ENCODE assay signal across 18 mouse cellular contexts in genomic region chr16:85145369-85145768, GRCm38 (mm10). TPM values are rescaled to one million over a fixed set of nuclear protein-coding genes. Genes with fewer than 3 reads are reported as not detected.
DNase-seq lines count a peak whose midpoint lies in the region; ATAC-seq lines count a peak whose summit lies in the region.
"Had no signal": no experiment of that assay in that cellular context is flagged by ENCODE, and none has a peak within 500 bp of the region (broad histone marks: within the 10 kb centered on the region; RNA-seq: fewer than 3 reads in every experiment).

No protein-coding gene starts in this region.

- WGBS in forebrain, embryonic 11.5 days, result 48% methylated on average over 11 of the region's 11 CpGs
- 57% methylated on average over 11 of the region's 11 CpGs for WGBS in forebrain, embryonic 15.5 days
- WGBS in neural tube, embryonic 11.5 days, result 86% methylated on average over 11 of the region's 11 CpGs
- WGBS in neural tube, embryonic 15.5 days, result 86% methylated on average over 11 of the region's 11 CpGs
- WGBS in midbrain, embryonic 12.5 days, result 40% methylated on average over 11 of the region's 11 CpGs

- peak; percentile 47 for DNase-seq in forebrain, embryonic 11.5 days (ENCODE audit: low spot score)
- no peak for DNase-seq in neural tube, embryonic 11.5 days (ENCODE audit: low spot score)
- no peak for DNase-seq in heart, postnatal 36 days
- DNase-seq in spleen, postnatal 10 days (ENCODE audit: low spot score in 2 of 2), result no peak
- no peak for DNase-seq in urinary bladder, adult 18-20 months (ENCODE audit: low spot score in 2 of 2)
- DNase-seq: adrenal gland, postnatal 10 days; cerebellum, postnatal 14 days; gastrocnemius, postnatal 36 days; right cerebral cortex, adult 18-20 months; thymus, postnatal 36 days had no signal

- 0 out of 2 replicates have a peak, but pooled peaks cover 3% of the 10 kb centered on the region for H3K4me1 ChIP-seq in forebrain, embryonic 11.5 days (replicated peaks; ENCODE audit: control insufficient read depth, insufficient read depth, low read length)
- peaks cover 24% of the 10 kb centered on the region for H3K4me1 ChIP-seq in forebrain, embryonic 15.5 days
- no peaks in the 10 kb centered on the region for H3K4me1 ChIP-seq in neural tube, embryonic 11.5 days (ENCODE audit: control insufficient read depth, insufficient read depth, low read length)
- H3K4me1 ChIP-seq in neural tube, embryonic 15.5 days, result peaks cover 8% of the 10 kb centered on the region
- peaks cover 13% of the 10 kb centered on the region for H3K4me1 ChIP-seq in midbrain, embryonic 12.5 days

- peak; percentile 22; the same call in 1 of the 2 replicates for ATAC-seq in forebrain, embryonic 11.5 days (replicated peaks; ENCODE audit: low FRiP score)
- no peak; the same call in 1 of the 2 replicates for ATAC-seq in forebrain, embryonic 15.5 days (replicated peaks)
- 0 out of 2 replicates have a peak, but pooled peaks have one; percentile 13 for ATAC-seq in neural tube, embryonic 11.5 days (ENCODE audit: insufficient read depth, low FRiP score, low TSS enrichment)
- no peak for ATAC-seq in neural tube, embryonic 15.5 days (ENCODE audit: low FRiP score)
- peak; percentile 65 for ATAC-seq in midbrain, embryonic 12.5 days (ENCODE audit: low FRiP score, low read depth)
- ATAC-seq: CD4-positive, CD25-positive, alpha-beta regulatory T cell, adult 4 months; Patski had no signal

- intact Hi-C loops in heart, postnatal 36 days (cut with DNase I), result no loop called here

- no peak overlapping the region for H3K9ac ChIP-seq in forebrain, embryonic 11.5 days (ENCODE audit: low read length)
- H3K9ac ChIP-seq in forebrain, embryonic 15.5 days (replicated peaks), result no peak overlapping the region
- no peak overlapping the region for H3K9ac ChIP-seq in neural tube, embryonic 11.5 days (ENCODE audit: low read length)
- H3K9ac ChIP-seq in neural tube, embryonic 15.5 days (replicated peaks), result no peak overlapping the region
- no peak overlapping the region for H3K9ac ChIP-seq in midbrain, embryonic 12.5 days (replicated peaks)
- H3K9ac ChIP-seq: limb, embryonic 15.5 days; liver, embryonic 15.5 days had no signal

- no peaks in the 10 kb centered on the region for H3K9me3 ChIP-seq in forebrain, embryonic 11.5 days (ENCODE audit: control insufficient read depth, low read length)
- H3K9me3 ChIP-seq in forebrain, embryonic 15.5 days, result no peaks in the 10 kb centered on the region
- H3K9me3 ChIP-seq in neural tube, embryonic 11.5 days (ENCODE audit: control insufficient read depth, low read length), result no peaks in the 10 kb centered on the region
- no peaks in the 10 kb centered on the region for H3K9me3 ChIP-seq in neural tube, embryonic 15.5 days (replicated peaks)
- H3K9me3 ChIP-seq in midbrain, embryonic 12.5 days, result no peaks in the 10 kb centered on the region
- H3K9me3 ChIP-seq: limb, embryonic 15.5 days; liver, embryonic 15.5 days had no signal

- H3K4me3 ChIP-seq in forebrain, embryonic 11.5 days (ENCODE audit: low read depth, low read length), result no peak overlapping the region
- no peak overlapping the region for H3K4me3 ChIP-seq in forebrain, embryonic 15.5 days
- no peak overlapping the region for H3K4me3 ChIP-seq in neural tube, embryonic 11.5 days (ENCODE audit: low read depth, low read length)
- H3K4me3 ChIP-seq in neural tube, embryonic 15.5 days (replicated peaks), result no peak overlapping the region
- no peak overlapping the region for H3K4me3 ChIP-seq in midbrain, embryonic 12.5 days
- H3K4me3 ChIP-seq: limb, embryonic 15.5 days; liver, embryonic 15.5 days had no signal

- H3K36me3 ChIP-seq in forebrain, embryonic 11.5 days (ENCODE audit: control insufficient read depth, insufficient read depth, low read length), result no peaks in the 10 kb centered on the region
- no peaks in the 10 kb centered on the region for H3K36me3 ChIP-seq in forebrain, embryonic 15.5 days
- no peaks in the 10 kb centered on the region for H3K36me3 ChIP-seq in neural tube, embryonic 11.5 days (ENCODE audit: control insufficient read depth, insufficient read depth, low read length)
- no peaks in the 10 kb centered on the region for H3K36me3 ChIP-seq in neural tube, embryonic 15.5 days
- H3K36me3 ChIP-seq in midbrain, embryonic 12.5 days, result no peaks in the 10 kb centered on the region
- H3K36me3 ChIP-seq: limb, embryonic 15.5 days; liver, embryonic 15.5 days had no signal

- no peaks in the 10 kb centered on the region for H3K27me3 ChIP-seq in forebrain, embryonic 11.5 days (ENCODE audit: control insufficient read depth, insufficient read depth, low read length)
- no peaks in the 10 kb centered on the region for H3K27me3 ChIP-seq in forebrain, embryonic 15.5 days
- no peaks in the 10 kb centered on the region for H3K27me3 ChIP-seq in neural tube, embryonic 11.5 days (ENCODE audit: control insufficient read depth, insufficient read depth, low read length)
- H3K27me3 ChIP-seq in neural tube, embryonic 15.5 days (replicated peaks), result no peaks in the 10 kb centered on the region
- no peaks in the 10 kb centered on the region for H3K27me3 ChIP-seq in midbrain, embryonic 12.5 days
- H3K27me3 ChIP-seq: limb, embryonic 15.5 days; liver, embryonic 15.5 days; Patski had no signal

- 0 out of 2 replicates have a peak overlapping the region, but pooled peaks have one; percentile 2 for H3K4me2 ChIP-seq in forebrain, embryonic 11.5 days (ENCODE audit: low read depth, low read length, severe bottlenecking)
- H3K4me2 ChIP-seq in forebrain, embryonic 15.5 days (replicated peaks), result no peak overlapping the region
- H3K4me2 ChIP-seq in neural tube, embryonic 11.5 days (ENCODE audit: low read depth), result no peak overlapping the region
- no peak overlapping the region for H3K4me2 ChIP-seq in neural tube, embryonic 15.5 days
- peak overlapping the region; percentile 31 for H3K4me2 ChIP-seq in midbrain, embryonic 12.5 days (replicated peaks)
- H3K4me2 ChIP-seq: limb, embryonic 15.5 days; liver, embryonic 15.5 days had no signal

- H3K27ac ChIP-seq in forebrain, embryonic 11.5 days (ENCODE audit: low read depth, low read length), result no peak overlapping the region
- H3K27ac ChIP-seq in forebrain, embryonic 15.5 days (replicated peaks), result no peak overlapping the region
- H3K27ac ChIP-seq in neural tube, embryonic 11.5 days (ENCODE audit: low read depth, low read length), result no peak overlapping the region
- no peak overlapping the region for H3K27ac ChIP-seq in neural tube, embryonic 15.5 days (replicated peaks)
- no peak overlapping the region for H3K27ac ChIP-seq in midbrain, embryonic 12.5 days (replicated peaks)
- H3K27ac ChIP-seq: limb, embryonic 15.5 days; liver, embryonic 15.5 days; macrophage had no signal

RNA-seq across cellular contexts. Expression of gene App, which starts 28.2 kb away (rescaled TPM):
- polyA plus RNA-seq in forebrain, embryonic 11.5 days (2014; fragmentation: Nextera tagmentation; extraction: Ambion mirVana), result 133 and 134 TPM in 2 replicates
- polyA plus RNA-seq in forebrain, embryonic 15.5 days (2015; fragmentation: Nextera tagmentation; extraction: Ambion mirVana), result 260 and 266 TPM in 2 replicates
- 197 and 210 TPM in 2 replicates for polyA plus RNA-seq in neural tube, embryonic 11.5 days (2014; fragmentation: Nextera tagmentation; extraction: Ambion mirVana)
- polyA plus RNA-seq in neural tube, embryonic 15.5 days (2015; fragmentation: Nextera tagmentation; extraction: Ambion mirVana), result 454 and 487 TPM in 2 replicates
- polyA plus RNA-seq in midbrain, embryonic 12.5 days (2016; fragmentation: Nextera tagmentation; extraction: Ambion mirVana), result 218 and 220 TPM in 2 replicates
- total RNA-seq in heart, postnatal 36 days (2021), result 100 to 1,000 TPM; 144 to 157 TPM

Comparison
In these comparisons a context has a peak if more than half of its experiments do, and no peak if none do; other contexts are left out.
1. ATAC-seq: peak in forebrain, embryonic 11.5 days (single experiment), neural tube, embryonic 11.5 days (single experiment) and midbrain, embryonic 12.5 days (single experiment); none in forebrain, embryonic 15.5 days (single experiment) and neural tube, embryonic 15.5 days (single experiment).
2. H3K4me2 ChIP-seq: peak in forebrain, embryonic 11.5 days (single experiment) and midbrain, embryonic 12.5 days (single experiment); none in forebrain, embryonic 15.5 days (single experiment), neural tube, embryonic 11.5 days (single experiment) and neural tube, embryonic 15.5 days (single experiment).